Mouse (Mus musculus): ENCODE results near the gene Golgb1. TPM values are rescaled to one million over a fixed set of nuclear protein-coding genes. Genes with fewer than 3 reads are reported as not detected.

Gene Golgb1
- polyA plus RNA-seq, 1 experiment from 2014 or later: 83.7 TPM

GRCm38 (mm10) chr16:36884881-36885280 is 9.9 kb downstream of the Golgb1 start:
- peaks cover 15% of the 10 kb centered on the region; the same call in 1 of the 2 replicates for H3K36me3 ChIP-seq
- 88% methylated on average over 4 of the region's 4 CpGs for WGBS
- H3K27me3 ChIP-seq: no peaks in the 10 kb centered on the region
- ATAC-seq (ENCODE audit: low FRiP score, low read depth): no peak
- H3K9ac ChIP-seq: no peak overlapping the region
- H3K27ac ChIP-seq (replicated peaks): no peak overlapping the region
- H3K4me3 ChIP-seq: no peak overlapping the region
- no peaks in the 10 kb centered on the region for H3K9me3 ChIP-seq
- H3K4me2 ChIP-seq: no peak overlapping the region
- peaks cover 4% of the 10 kb centered on the region; the same call in 1 of the 2 replicates for H3K4me1 ChIP-seq (replicated peaks)

- H3K4me3 ChIP-seq: no peak overlapping the region
- 93% methylated on average over 11 of the region's 11 CpGs for WGBS
- no peak overlapping the region for H3K4me2 ChIP-seq
- H3K9ac ChIP-seq: no peak overlapping the region
- no peaks in the 10 kb centered on the region for H3K9me3 ChIP-seq
- no peak for ATAC-seq (ENCODE audit: low FRiP score, low read depth)
- H3K27me3 ChIP-seq: no peaks in the 10 kb centered on the region
- peaks cover 15% of the 10 kb centered on the region; the same call in 1 of the 2 replicates for H3K36me3 ChIP-seq
- 0 out of 2 replicates have a peak, but pooled peaks cover 4% of the 10 kb centered on the region for H3K4me1 ChIP-seq (replicated peaks)
- H3K27ac ChIP-seq (replicated peaks): no peak overlapping the region
Measured at GRCm38 (mm10) chr16:36885912-36886311, 11.0 kb downstream of the Golgb1 start.

- H3K36me3 ChIP-seq: peaks cover 29% of the 10 kb centered on the region
- 0 out of 2 replicates have a peak, but pooled peaks cover 4% of the 10 kb centered on the region for H3K4me1 ChIP-seq (replicated peaks)
- H3K4me3 ChIP-seq: no peak overlapping the region
- H3K4me2 ChIP-seq: no peak overlapping the region
- no peak overlapping the region for H3K27ac ChIP-seq (replicated peaks)
- H3K9me3 ChIP-seq: no peaks in the 10 kb centered on the region
- 85% methylated on average over 5 of the region's 5 CpGs for WGBS
- no peak overlapping the region for H3K9ac ChIP-seq
- no peaks in the 10 kb centered on the region for H3K27me3 ChIP-seq
- no peak for ATAC-seq (ENCODE audit: low FRiP score, low read depth)
Measured at GRCm38 (mm10) chr16:36887546-36887945, 12.6 kb downstream of the Golgb1 start.

DNA sequence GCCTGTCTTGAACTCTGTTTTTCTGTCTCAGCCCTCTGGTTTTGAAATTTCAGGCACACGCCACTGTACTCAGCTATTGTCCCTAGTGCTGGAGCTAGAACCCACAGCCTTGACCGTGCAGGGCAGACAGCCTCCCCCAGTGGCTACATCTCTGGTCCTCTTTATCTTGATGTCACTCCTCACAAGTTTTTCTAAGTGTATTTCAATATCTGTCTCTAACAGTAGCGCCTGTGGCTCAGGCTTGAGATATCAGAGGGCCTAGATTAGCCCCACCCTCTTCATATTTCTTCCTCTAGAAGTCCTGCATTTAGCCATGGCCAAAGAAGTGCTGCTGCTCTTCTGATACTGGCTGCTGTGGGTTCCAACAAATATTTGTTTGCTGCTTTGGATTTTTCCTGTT is 15.6 kb downstream of the Golgb1 start:
- H3K36me3 ChIP-seq: peaks cover 54% of the 10 kb centered on the region
- 95% methylated on average over 3 of the region's 3 CpGs for WGBS
- no peak overlapping the region for H3K4me3 ChIP-seq
- no peaks in the 10 kb centered on the region for H3K4me1 ChIP-seq (replicated peaks)
- H3K9ac ChIP-seq: no peak overlapping the region
- no peak for ATAC-seq (ENCODE audit: low FRiP score, low read depth)
- H3K27ac ChIP-seq (replicated peaks): no peak overlapping the region
- no peaks in the 10 kb centered on the region for H3K9me3 ChIP-seq
- H3K4me2 ChIP-seq: no peak overlapping the region
- H3K27me3 ChIP-seq: no peaks in the 10 kb centered on the region

DNA sequence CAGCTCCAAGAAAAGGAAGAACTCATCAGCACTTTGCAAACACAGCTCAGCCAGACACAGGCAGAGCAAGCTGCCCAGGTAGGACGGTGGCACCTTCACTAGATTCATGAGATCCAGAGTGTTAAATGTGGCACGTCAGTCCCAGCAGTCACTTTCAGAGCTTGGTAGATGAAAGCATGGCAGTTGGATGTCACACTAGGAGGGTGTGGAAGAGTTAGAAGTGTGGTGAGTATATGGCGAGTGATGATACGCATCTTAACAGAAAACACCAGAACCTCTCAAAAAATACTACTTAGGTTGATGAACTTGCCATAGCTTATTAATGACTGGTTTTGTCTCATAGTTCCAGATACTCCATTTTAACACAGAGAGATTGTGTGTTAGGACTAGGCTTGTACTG is 16.5 kb downstream of the Golgb1 start:
- Histone ChIP-seq H3K36me3 (peaks cover 62% of the 10 kb centered on the region), H3K4me3 (no peak overlapping the region), H3K27me3 (no peaks in the 10 kb centered on the region), H3K9ac (no peak overlapping the region), H3K4me2 (no peak overlapping the region), H3K4me1 (replicated peaks) (no peaks in the 10 kb centered on the region), H3K9me3 (no peaks in the 10 kb centered on the region), H3K27ac (replicated peaks) (no peak overlapping the region)
- WGBS: 95% methylated on average over 4 of the region's 4 CpGs
- ATAC-seq (ENCODE audit: low FRiP score, low read depth): no peak

DNA sequence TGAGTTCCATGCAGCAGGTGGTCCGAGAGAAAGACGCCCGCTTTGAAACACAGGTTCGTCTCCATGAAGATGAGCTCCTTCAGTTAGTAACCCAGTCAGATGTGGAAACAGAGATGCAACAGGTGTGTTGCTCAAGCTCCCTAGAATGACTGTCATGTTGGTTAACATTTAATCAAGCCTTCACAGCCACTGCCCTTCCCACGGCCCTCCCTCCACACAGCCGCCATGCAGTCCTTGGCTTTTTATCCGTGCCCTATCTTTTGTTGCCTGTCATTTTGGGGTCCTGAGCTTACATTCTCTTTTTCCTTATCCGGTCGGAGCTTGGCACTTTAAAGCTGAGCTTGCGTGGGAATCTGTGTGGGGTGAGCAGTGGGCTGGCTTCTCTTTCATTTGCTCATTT is 18.4 kb downstream of the Golgb1 start:
- Histone ChIP-seq H3K27me3 (no peaks in the 10 kb centered on the region), H3K4me3 (no peak overlapping the region), H3K27ac (replicated peaks) (no peak overlapping the region), H3K36me3 (peaks cover 64% of the 10 kb centered on the region), H3K4me1 (replicated peaks) (no peaks in the 10 kb centered on the region), H3K4me2 (no peak overlapping the region), H3K9ac (no peak overlapping the region), H3K9me3 (no peaks in the 10 kb centered on the region)
- WGBS: 90% methylated on average over 10 of the region's 10 CpGs
- ATAC-seq (ENCODE audit: low FRiP score, low read depth): no peak

GRCm38 (mm10) chr16:36896712-36897111 is 21.8 kb downstream of the Golgb1 start:
- H3K36me3 ChIP-seq: peaks cover 81% of the 10 kb centered on the region

GRCm38 (mm10) chr16:36903156-36903555 is 28.2 kb downstream of the Golgb1 start:
- no peak overlapping the region for H3K9ac ChIP-seq
- H3K27ac ChIP-seq (replicated peaks): no peak overlapping the region
- no peaks in the 10 kb centered on the region for H3K4me1 ChIP-seq (replicated peaks)
- H3K36me3 ChIP-seq: peaks cover 67% of the 10 kb centered on the region
- no peak overlapping the region for H3K4me2 ChIP-seq
- H3K9me3 ChIP-seq: no peaks in the 10 kb centered on the region
- no peaks in the 10 kb centered on the region for H3K27me3 ChIP-seq
- H3K4me3 ChIP-seq: no peak overlapping the region
- no peak for ATAC-seq (ENCODE audit: low FRiP score, low read depth)
- WGBS: 93% methylated on average over 5 of the region's 5 CpGs

More at GRCm38 (mm10) chr16:36896712-36897111, 21.8 kb downstream of the Golgb1 start:
- Histone ChIP-seq H3K4me2 (no peak overlapping the region), H3K9ac (no peak overlapping the region), H3K27ac (replicated peaks) (no peak overlapping the region), H3K9me3 (no peaks in the 10 kb centered on the region), H3K27me3 (no peaks in the 10 kb centered on the region), H3K4me3 (no peak overlapping the region), H3K4me1 (replicated peaks) (no peaks in the 10 kb centered on the region)
- 98% methylated on average over 6 of the region's 6 CpGs for WGBS
- no peak for ATAC-seq (ENCODE audit: low FRiP score, low read depth)

- no peak for ATAC-seq (ENCODE audit: low FRiP score, low read depth)
- H3K4me3 ChIP-seq: no peak overlapping the region
- H3K4me2 ChIP-seq: no peak overlapping the region
- no peaks in the 10 kb centered on the region for H3K4me1 ChIP-seq (replicated peaks)
- H3K27me3 ChIP-seq: no peaks in the 10 kb centered on the region
- H3K27ac ChIP-seq (replicated peaks): no peak overlapping the region
- H3K9ac ChIP-seq: no peak overlapping the region
- peaks cover 64% of the 10 kb centered on the region for H3K36me3 ChIP-seq
- H3K9me3 ChIP-seq: no peaks in the 10 kb centered on the region
- 90% methylated on average over 10 of the region's 10 CpGs for WGBS
Measured at GRCm38 (mm10) chr16:36911909-36912308, 37.0 kb downstream of the Golgb1 start.

DNA sequence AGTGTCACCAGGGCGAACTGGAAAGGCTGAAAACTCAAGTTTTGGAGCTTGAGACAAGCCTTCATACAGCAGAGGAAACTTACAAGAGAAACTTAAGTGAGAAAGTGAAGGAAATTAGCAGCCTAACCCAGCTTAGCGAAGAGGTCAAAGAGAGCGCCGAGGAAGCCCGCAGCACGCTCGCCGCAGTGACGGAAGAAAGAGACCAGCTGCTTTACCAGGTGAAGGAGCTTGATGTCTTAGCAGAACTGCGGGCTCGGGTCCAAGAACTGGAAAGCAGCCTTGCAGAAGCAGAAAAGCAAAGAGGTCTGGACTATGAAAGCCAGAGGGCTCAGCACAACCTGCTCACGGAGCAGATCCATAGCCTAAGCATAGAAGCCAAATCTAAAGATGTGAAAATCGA is 37.4 kb downstream of the Golgb1 start:
- WGBS: 94% methylated on average over 13 of the region's 13 CpGs
- Histone ChIP-seq H3K4me1 (replicated peaks) (no peaks in the 10 kb centered on the region), H3K9me3 (no peaks in the 10 kb centered on the region), H3K27ac (replicated peaks) (no peak overlapping the region), H3K36me3 (peaks cover 66% of the 10 kb centered on the region), H3K27me3 (no peaks in the 10 kb centered on the region), H3K4me2 (no peak overlapping the region), H3K9ac (no peak overlapping the region), H3K4me3 (no peak overlapping the region)
- ATAC-seq (ENCODE audit: low FRiP score, low read depth): no peak

GRCm38 (mm10) chr16:36914195-36914594 is 39.3 kb downstream of the Golgb1 start:
- ATAC-seq (ENCODE audit: low FRiP score, low read depth): no peak
- no peaks in the 10 kb centered on the region for H3K9me3 ChIP-seq
- no peaks in the 10 kb centered on the region for H3K27me3 ChIP-seq
- H3K4me2 ChIP-seq: no peak overlapping the region
- no peak overlapping the region for H3K9ac ChIP-seq
- WGBS: 92% methylated on average over 5 of the region's 5 CpGs
- H3K4me3 ChIP-seq: no peak overlapping the region
- peaks cover 70% of the 10 kb centered on the region for H3K36me3 ChIP-seq
- H3K4me1 ChIP-seq (replicated peaks): no peaks in the 10 kb centered on the region
- no peak overlapping the region for H3K27ac ChIP-seq (replicated peaks)

GRCm38 (mm10) chr16:36918505-36918904 is 43.6 kb downstream of the Golgb1 start:
- Histone ChIP-seq H3K4me2 (no peak overlapping the region), H3K27me3 (no peaks in the 10 kb centered on the region), H3K9me3 (no peaks in the 10 kb centered on the region), H3K4me3 (no peak overlapping the region), H3K27ac (replicated peaks) (no peak overlapping the region), H3K36me3 (peaks cover 57% of the 10 kb centered on the region), H3K9ac (no peak overlapping the region), H3K4me1 (replicated peaks) (no peaks in the 10 kb centered on the region)
- ATAC-seq (ENCODE audit: low FRiP score, low read depth): no peak
- WGBS: 89% methylated on average over 10 of the region's 10 CpGs

- Histone ChIP-seq H3K9me3 (no peaks in the 10 kb centered on the region), H3K36me3 (peaks cover 48% of the 10 kb centered on the region), H3K4me2 (no peak overlapping the region), H3K27me3 (no peaks in the 10 kb centered on the region), H3K4me1 (replicated peaks) (no peaks in the 10 kb centered on the region), H3K9ac (no peak overlapping the region), H3K27ac (replicated peaks) (no peak overlapping the region), H3K4me3 (no peak overlapping the region)
- no peak for ATAC-seq (ENCODE audit: low FRiP score, low read depth)
- 90% methylated on average over 3 of the region's 3 CpGs for WGBS
Measured at GRCm38 (mm10) chr16:36920410-36920809, 45.5 kb downstream of the Golgb1 start.
